Mouse (Mus musculus): Measurements from ENCODE around the gene Zfp827. TPM values are rescaled to one million over a fixed set of nuclear protein-coding genes. Genes with fewer than 3 reads are reported as not detected.

Gene Zfp827
- polyA plus RNA-seq, 1 experiment from 2014 or later: 3.8 TPM

DNA sequence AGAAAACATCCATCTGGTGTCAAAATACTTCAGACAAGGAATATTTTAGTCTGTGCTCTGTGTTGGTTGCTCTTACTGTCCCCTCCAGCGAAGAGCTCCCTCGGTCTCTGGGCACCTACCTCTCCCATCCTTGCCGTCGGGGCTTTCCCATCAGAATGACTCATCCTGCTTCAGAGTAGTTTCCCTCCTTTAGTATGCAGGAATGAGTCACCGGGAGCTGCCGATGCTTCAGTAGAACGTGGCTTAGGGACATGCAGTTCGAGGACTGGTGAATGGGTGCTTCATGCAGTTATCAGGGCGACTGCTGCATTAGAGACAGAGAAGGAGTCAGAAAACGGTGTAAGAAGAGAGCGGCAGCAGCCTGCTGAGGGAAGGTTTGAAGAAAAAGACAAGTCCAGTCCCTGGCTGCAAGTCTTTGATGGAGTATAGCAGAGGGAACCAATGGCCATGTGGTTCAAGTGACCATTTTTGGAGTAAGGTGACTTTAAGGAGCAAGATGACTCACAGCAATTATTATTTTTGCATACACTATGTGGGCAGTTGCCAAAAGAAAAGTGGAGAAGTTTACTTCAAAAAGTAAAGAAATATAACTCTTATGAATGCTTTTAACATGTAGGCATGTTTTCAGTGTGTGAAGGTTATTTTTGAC lies 122.4 kb downstream of the Zfp827 start:
- no peaks in the 10 kb centered on the region for H3K4me1 ChIP-seq (replicated peaks; ENCODE audit: control insufficient read depth, insufficient read depth, low read length)
- no peaks in the 10 kb centered on the region for H3K9me3 ChIP-seq (ENCODE audit: control insufficient read depth, low read length)
- WGBS: 65% methylated on average over 11 of the region's 11 CpGs
- no peak overlapping the region for H3K9ac ChIP-seq (ENCODE audit: low read depth, low read length)
- no peaks in the 10 kb centered on the region for H3K27me3 ChIP-seq (replicated peaks; ENCODE audit: control insufficient read depth, insufficient read depth, low read length)
- H3K4me2 ChIP-seq: no peak overlapping the region
- no peak overlapping the region for H3K4me3 ChIP-seq (ENCODE audit: low read depth, low read length)
- ATAC-seq (replicated peaks; ENCODE audit: low FRiP score) (no peak), DNase-seq (ENCODE audit: low spot score) (no peak)
- H3K27ac ChIP-seq (ENCODE audit: low read depth, low read length): no peak overlapping the region
- H3K36me3 ChIP-seq (ENCODE audit: control insufficient read depth, insufficient read depth, low read length): no peaks in the 10 kb centered on the region

DNA sequence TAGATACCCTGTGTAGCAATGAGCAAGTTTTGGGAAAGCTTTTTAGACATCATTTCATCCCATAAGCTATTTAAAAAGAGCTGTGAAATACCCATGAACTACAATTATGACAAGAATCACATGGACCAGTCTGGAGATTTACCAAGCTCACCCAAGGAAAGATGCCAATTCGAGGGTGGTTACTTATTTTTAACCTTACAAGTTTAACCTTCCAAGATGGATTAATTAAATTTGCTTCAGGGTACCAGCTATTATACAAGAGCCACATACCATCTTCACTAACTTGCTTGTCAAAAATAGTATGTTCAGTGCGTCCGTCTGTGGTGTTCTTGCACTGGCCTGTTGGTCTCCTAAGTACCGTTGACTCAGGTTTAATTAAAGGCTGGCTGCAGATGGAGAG lies 123.4 kb downstream of the Zfp827 start:
- Histone ChIP-seq H3K27me3 (replicated peaks; ENCODE audit: control insufficient read depth, insufficient read depth, low read length) (no peaks in the 10 kb centered on the region), H3K9me3 (ENCODE audit: control insufficient read depth, low read length) (no peaks in the 10 kb centered on the region), H3K27ac (ENCODE audit: low read depth, low read length) (no peak overlapping the region), H3K4me2 (no peak overlapping the region), H3K4me1 (replicated peaks; ENCODE audit: control insufficient read depth, insufficient read depth, low read length) (no peaks in the 10 kb centered on the region), H3K4me3 (ENCODE audit: low read depth, low read length) (no peak overlapping the region), H3K9ac (ENCODE audit: low read depth, low read length) (no peak overlapping the region), H3K36me3 (ENCODE audit: control insufficient read depth, insufficient read depth, low read length) (no peaks in the 10 kb centered on the region)
- ATAC-seq (replicated peaks; ENCODE audit: low FRiP score) (no peak), DNase-seq (ENCODE audit: low spot score) (no peak)
- WGBS: 88% methylated on average over 4 of the region's 4 CpGs

DNA sequence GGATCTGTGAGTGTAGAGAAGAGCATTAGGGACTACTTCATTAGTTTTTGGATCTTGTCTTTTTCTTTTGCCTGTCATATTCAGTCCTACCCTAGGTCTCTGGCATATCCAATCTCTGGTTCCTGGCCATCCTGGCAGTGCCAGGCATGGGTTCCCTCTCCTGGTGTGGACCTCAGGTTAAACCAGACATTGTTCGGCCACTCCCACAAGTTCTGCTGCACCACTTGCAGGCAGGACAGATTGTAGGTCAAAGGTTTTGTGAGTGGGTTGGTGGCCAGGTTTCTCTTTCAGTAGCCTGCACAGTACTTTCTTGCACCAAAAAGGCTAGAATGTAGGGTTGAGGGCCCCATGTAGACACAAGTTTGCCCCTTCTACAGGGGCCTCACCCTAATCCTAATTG lies 125.0 kb downstream of the Zfp827 start:
- Histone ChIP-seq H3K4me3 (ENCODE audit: low read depth, low read length) (no peak overlapping the region), H3K9me3 (ENCODE audit: control insufficient read depth, low read length) (no peaks in the 10 kb centered on the region), H3K27ac (ENCODE audit: low read depth, low read length) (no peak overlapping the region), H3K4me2 (no peak overlapping the region), H3K4me1 (replicated peaks; ENCODE audit: control insufficient read depth, insufficient read depth, low read length) (no peaks in the 10 kb centered on the region), H3K36me3 (ENCODE audit: control insufficient read depth, insufficient read depth, low read length) (no peaks in the 10 kb centered on the region), H3K27me3 (replicated peaks; ENCODE audit: control insufficient read depth, insufficient read depth, low read length) (no peaks in the 10 kb centered on the region), H3K9ac (ENCODE audit: low read depth, low read length) (no peak overlapping the region)
- WGBS: 96% methylated on average over 1 of the region's 1 CpGs
- ATAC-seq (replicated peaks; ENCODE audit: low FRiP score): no peak
- DNase-seq (ENCODE audit: low spot score): no peak

DNA sequence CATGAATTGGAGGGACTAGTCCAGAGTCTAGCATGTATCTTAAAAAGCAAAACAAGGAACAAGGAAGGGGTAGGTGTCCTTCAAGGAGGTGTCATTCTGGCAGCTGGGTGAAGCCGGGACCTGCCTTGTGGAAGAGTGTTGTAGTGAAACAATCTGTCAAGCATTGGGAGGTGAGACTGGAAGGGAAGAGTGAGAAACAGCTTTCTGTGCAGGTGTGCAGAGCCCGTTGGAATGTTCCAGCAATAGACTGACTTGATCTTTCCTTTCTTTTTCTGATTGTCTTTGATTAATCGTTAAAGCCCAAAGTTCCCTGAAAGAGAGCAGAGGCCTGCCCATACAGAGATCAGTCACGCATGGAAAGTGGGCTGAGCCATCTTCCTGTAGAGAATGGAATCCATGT lies 125.4 kb downstream of the Zfp827 start:
- Histone ChIP-seq H3K36me3 (ENCODE audit: control insufficient read depth, insufficient read depth, low read length) (no peaks in the 10 kb centered on the region), H3K4me2 (no peak overlapping the region), H3K9me3 (ENCODE audit: control insufficient read depth, low read length) (no peaks in the 10 kb centered on the region), H3K4me1 (replicated peaks; ENCODE audit: control insufficient read depth, insufficient read depth, low read length) (no peaks in the 10 kb centered on the region), H3K27me3 (replicated peaks; ENCODE audit: control insufficient read depth, insufficient read depth, low read length) (no peaks in the 10 kb centered on the region), H3K4me3 (ENCODE audit: low read depth, low read length) (no peak overlapping the region), H3K27ac (ENCODE audit: low read depth, low read length) (no peak overlapping the region), H3K9ac (ENCODE audit: low read depth, low read length) (no peak overlapping the region)
- WGBS: 92% methylated on average over 4 of the region's 4 CpGs
- DNase-seq (ENCODE audit: low spot score) (no peak), ATAC-seq (replicated peaks; ENCODE audit: low FRiP score) (no peak)

DNA sequence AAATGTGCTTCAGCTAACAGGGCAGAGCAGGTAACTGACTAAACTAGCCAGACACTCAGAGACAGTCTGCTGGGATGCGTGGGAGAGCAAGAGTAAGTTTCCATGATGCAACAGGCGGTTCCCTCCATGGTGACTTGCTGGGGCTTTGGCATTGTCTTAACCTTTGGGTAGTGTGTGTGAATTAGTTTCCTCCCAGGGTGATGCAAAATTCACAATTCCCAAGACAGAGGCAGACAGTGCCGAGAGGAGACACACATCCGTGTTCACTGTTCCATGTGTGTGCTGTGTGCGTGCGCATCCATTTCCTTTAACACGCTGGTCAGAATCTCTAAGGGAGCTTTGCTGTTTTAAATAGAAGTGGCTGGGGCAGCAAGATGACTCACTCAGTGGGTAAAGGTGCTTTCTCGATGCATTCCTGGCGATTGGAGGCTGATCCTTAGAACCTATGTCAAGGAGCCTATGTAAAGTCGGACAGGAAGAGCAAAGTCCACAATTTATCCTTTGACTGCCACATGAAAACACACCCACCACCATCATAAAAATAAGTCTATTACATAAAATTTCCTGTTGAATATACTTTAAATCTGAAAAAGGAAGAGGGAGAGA lies 127.4 kb downstream of the Zfp827 start:
- no peaks in the 10 kb centered on the region for H3K9me3 ChIP-seq (ENCODE audit: control insufficient read depth, low read length)
- 91% methylated on average over 10 of the region's 10 CpGs for WGBS
- no peaks in the 10 kb centered on the region for H3K27me3 ChIP-seq (replicated peaks; ENCODE audit: control insufficient read depth, insufficient read depth, low read length)
- H3K4me1 ChIP-seq (replicated peaks; ENCODE audit: control insufficient read depth, insufficient read depth, low read length): 0 out of 2 replicates have a peak, but pooled peaks cover 2% of the 10 kb centered on the region
- DNase-seq (ENCODE audit: low spot score) (no peak), ATAC-seq (replicated peaks; ENCODE audit: low FRiP score) (no peak)
- no peaks in the 10 kb centered on the region for H3K36me3 ChIP-seq (ENCODE audit: control insufficient read depth, insufficient read depth, low read length)
- no peak overlapping the region for H3K9ac ChIP-seq (ENCODE audit: low read depth, low read length)
- no peak overlapping the region for H3K4me3 ChIP-seq (ENCODE audit: low read depth, low read length)
- no peak overlapping the region for H3K27ac ChIP-seq (ENCODE audit: low read depth, low read length)
- no peak overlapping the region for H3K4me2 ChIP-seq

DNA sequence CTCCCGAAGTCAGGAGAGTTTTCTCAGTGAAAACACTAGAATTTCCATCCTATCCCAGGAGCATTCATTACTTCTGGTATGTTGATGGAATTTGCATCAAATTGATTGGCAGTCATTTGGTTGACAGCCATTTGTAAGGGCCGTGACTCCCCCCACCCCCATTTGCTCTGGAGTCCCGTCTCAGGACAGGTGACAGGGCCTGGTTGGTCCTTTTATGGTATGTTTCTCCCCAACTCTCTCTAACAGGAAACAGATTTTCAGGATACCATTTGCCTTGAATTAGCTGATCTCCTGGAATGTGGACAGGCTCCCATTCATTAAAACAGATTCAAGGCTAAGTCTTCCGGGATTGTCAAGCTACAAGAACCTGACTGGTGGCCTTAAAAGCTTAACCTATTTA lies 129.1 kb downstream of the Zfp827 start:
- Histone ChIP-seq H3K4me2 (no peak overlapping the region), H3K9me3 (ENCODE audit: control insufficient read depth, low read length) (no peaks in the 10 kb centered on the region), H3K4me3 (ENCODE audit: low read depth, low read length) (no peak overlapping the region), H3K36me3 (ENCODE audit: control insufficient read depth, insufficient read depth, low read length) (no peaks in the 10 kb centered on the region; the same call in 1 of the 2 replicates), H3K27ac (ENCODE audit: low read depth, low read length) (no peak overlapping the region), H3K9ac (ENCODE audit: low read depth, low read length) (no peak overlapping the region), H3K4me1 (replicated peaks; ENCODE audit: control insufficient read depth, insufficient read depth, low read length) (0 out of 2 replicates have a peak, but pooled peaks cover 2% of the 10 kb centered on the region), H3K27me3 (replicated peaks; ENCODE audit: control insufficient read depth, insufficient read depth, low read length) (no peaks in the 10 kb centered on the region)
- no peak for ATAC-seq (replicated peaks; ENCODE audit: low FRiP score)
- 71% methylated on average over 4 of the region's 4 CpGs for WGBS
- no peak for DNase-seq (ENCODE audit: low spot score)

DNA sequence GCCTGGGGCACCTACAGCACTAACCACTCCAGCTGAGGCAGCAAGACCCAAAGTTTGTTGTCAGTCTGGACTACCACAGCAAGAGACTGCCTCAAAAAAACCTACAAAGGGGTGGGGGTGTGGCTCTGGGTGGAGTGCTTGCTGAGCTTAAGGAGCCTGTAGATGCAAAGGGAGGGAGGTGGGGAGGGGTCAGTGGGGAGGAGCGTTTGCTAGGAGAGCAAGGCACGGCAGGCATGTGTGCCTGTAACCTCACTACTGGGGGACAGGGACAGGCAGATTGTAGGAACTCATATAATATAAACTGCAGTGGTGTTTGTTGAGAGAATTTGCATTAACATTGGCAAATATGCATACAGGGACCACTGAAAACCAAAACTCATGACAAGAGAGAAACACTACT lies 130.1 kb downstream of the Zfp827 start:
- Histone ChIP-seq H3K4me2 (no peak overlapping the region), H3K27ac (ENCODE audit: low read depth, low read length) (no peak overlapping the region), H3K27me3 (replicated peaks; ENCODE audit: control insufficient read depth, insufficient read depth, low read length) (no peaks in the 10 kb centered on the region), H3K36me3 (ENCODE audit: control insufficient read depth, insufficient read depth, low read length) (no peaks in the 10 kb centered on the region; the same call in 1 of the 2 replicates), H3K9ac (ENCODE audit: low read depth, low read length) (no peak overlapping the region), H3K4me3 (ENCODE audit: low read depth, low read length) (no peak overlapping the region), H3K4me1 (replicated peaks; ENCODE audit: control insufficient read depth, insufficient read depth, low read length) (0 out of 2 replicates have a peak, but pooled peaks cover 2% of the 10 kb centered on the region), H3K9me3 (ENCODE audit: control insufficient read depth, low read length) (no peaks in the 10 kb centered on the region)
- ATAC-seq (replicated peaks; ENCODE audit: low FRiP score): no peak
- no peak for DNase-seq (ENCODE audit: low spot score)
- 43% methylated on average over 2 of the region's 2 CpGs for WGBS

DNA sequence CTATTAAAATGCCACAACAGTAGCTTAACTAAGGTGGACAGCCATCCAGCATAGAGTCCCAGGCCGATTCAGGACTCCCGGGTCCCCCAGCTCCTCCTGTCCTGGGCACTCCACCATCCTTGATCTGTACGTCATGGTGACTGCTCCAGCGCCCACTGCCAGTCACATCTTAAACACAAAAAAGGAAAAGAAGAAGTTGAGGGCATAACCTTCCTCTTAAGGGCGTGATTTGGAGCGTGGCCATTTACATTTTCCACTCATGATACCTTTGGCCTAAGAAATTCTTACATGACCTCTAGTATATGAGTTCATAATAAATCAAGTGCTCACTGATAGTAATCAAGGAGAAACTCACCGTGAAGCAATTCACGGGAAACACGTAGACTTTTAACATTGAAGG lies 131.2 kb downstream of the Zfp827 start:
- 82% methylated on average over 9 of the region's 9 CpGs for WGBS
- 0 out of 2 replicates have a peak, but pooled peaks cover 2% of the 10 kb centered on the region for H3K4me1 ChIP-seq (replicated peaks; ENCODE audit: control insufficient read depth, insufficient read depth, low read length)

DNA sequence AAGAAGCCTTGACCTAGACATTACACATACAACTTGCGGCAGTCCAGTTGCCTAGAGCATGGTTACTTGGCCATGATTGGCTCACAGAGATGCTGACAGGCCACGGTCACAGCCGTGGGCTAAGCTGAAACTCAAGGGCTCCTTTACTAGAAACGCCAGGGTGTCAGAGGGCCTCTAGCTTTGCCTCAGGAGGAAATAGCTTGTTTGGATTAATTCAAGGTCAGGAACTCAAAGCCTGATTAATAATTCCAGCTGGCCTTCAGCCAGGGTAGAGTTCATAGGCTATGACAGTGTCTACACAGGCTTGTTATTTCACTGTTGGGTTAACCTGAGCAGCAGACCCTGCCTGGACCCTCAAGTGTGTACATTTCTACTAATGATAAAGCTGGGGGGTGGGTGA lies 132.1 kb downstream of the Zfp827 start:
- H3K36me3 ChIP-seq (ENCODE audit: control insufficient read depth, insufficient read depth, low read length): no peaks in the 10 kb centered on the region; the same call in 1 of the 2 replicates
- H3K9me3 ChIP-seq (ENCODE audit: control insufficient read depth, low read length): no peaks in the 10 kb centered on the region
- H3K4me1 ChIP-seq (replicated peaks; ENCODE audit: control insufficient read depth, insufficient read depth, low read length): 0 out of 2 replicates have a peak, but pooled peaks cover 2% of the 10 kb centered on the region
- no peak for DNase-seq (ENCODE audit: low spot score)
- no peak overlapping the region for H3K9ac ChIP-seq (ENCODE audit: low read depth, low read length)
- WGBS: 63% methylated on average over 4 of the region's 4 CpGs
- no peaks in the 10 kb centered on the region for H3K27me3 ChIP-seq (replicated peaks; ENCODE audit: control insufficient read depth, insufficient read depth, low read length)
- H3K27ac ChIP-seq (ENCODE audit: low read depth, low read length): no peak overlapping the region
- H3K4me3 ChIP-seq (ENCODE audit: low read depth, low read length): no peak overlapping the region
- H3K4me2 ChIP-seq: no peak overlapping the region
- ATAC-seq (replicated peaks; ENCODE audit: low FRiP score): no peak

More for the DNA sequence above, 131.2 kb downstream of the Zfp827 start:
- H3K27ac ChIP-seq (ENCODE audit: low read depth, low read length): no peak overlapping the region
- H3K27me3 ChIP-seq (replicated peaks; ENCODE audit: control insufficient read depth, insufficient read depth, low read length): no peaks in the 10 kb centered on the region
- no peaks in the 10 kb centered on the region; the same call in 1 of the 2 replicates for H3K36me3 ChIP-seq (ENCODE audit: control insufficient read depth, insufficient read depth, low read length)
- no peak overlapping the region for H3K9ac ChIP-seq (ENCODE audit: low read depth, low read length)
- H3K9me3 ChIP-seq (ENCODE audit: control insufficient read depth, low read length): no peaks in the 10 kb centered on the region
- H3K4me2 ChIP-seq: no peak overlapping the region
- H3K4me3 ChIP-seq (ENCODE audit: low read depth, low read length): no peak overlapping the region
- no peak for ATAC-seq (replicated peaks; ENCODE audit: low FRiP score)
- DNase-seq (ENCODE audit: low spot score): no peak

Measured in liver, embryonic 11.5 days (tissue).